Mouse (Mus musculus) liver (tissue): ENCODE measurements around the gene Tomm7.
A peak's percentile ranks its signal among the peaks of the same experiment; 100 is the strongest.
"Not testable (repeated sequence)": the region's sequence is repeated elsewhere in the genome, so short reads cannot be mapped to it uniquely, and the experiment has no call there.

Source experiments
- DNase-seq: peaks from one replicate; pipeline ENCODE4 v3.0.0-alpha.2; 2020; ENCODE audit warnings: mixed read lengths

Gene Tomm7

GRCm38 (mm10) chr5:23843674-23844530, at the start of gene Tomm7:
Gene Tomm7, minus strand, starts transcription at chr5:23844161.
- peak; percentile 98 for DNase-seq

- no peak for DNase-seq
Measured at GRCm38 (mm10) chr5:23893156-23893863, 49.3 kb upstream of the Tomm7 start.

GRCm38 (mm10) chr5:23890734-23891133, 46.8 kb upstream of the Tomm7 start:
- peak; percentile 86 for DNase-seq

GRCm38 (mm10) chr5:23889461-23889860, 45.5 kb upstream of the Tomm7 start:
- peak; percentile 60 for DNase-seq

GRCm38 (mm10) chr5:23887111-23887510, 43.1 kb upstream of the Tomm7 start:
- no peak for DNase-seq

GRCm38 (mm10) chr5:23874457-23874856, 30.5 kb upstream of the Tomm7 start:
- DNase-seq = no peak

- no peak for DNase-seq
Measured at GRCm38 (mm10) chr5:23872586-23872985, 28.6 kb upstream of the Tomm7 start.

- not testable (repeated sequence) for DNase-seq
Measured at GRCm38 (mm10) chr5:23871323-23871722, 27.4 kb upstream of the Tomm7 start.

GRCm38 (mm10) chr5:23865941-23866340, 22.0 kb upstream of the Tomm7 start:
- no peak for DNase-seq

- DNase-seq = no peak
Measured at GRCm38 (mm10) chr5:23864054-23864965, 20.3 kb upstream of the Tomm7 start.

GRCm38 (mm10) chr5:23863166-23864053, 19.4 kb upstream of the Tomm7 start:
- no peak for DNase-seq

GRCm38 (mm10) chr5:23862291-23862690, 18.3 kb upstream of the Tomm7 start:
- peak; percentile 29 for DNase-seq

GRCm38 (mm10) chr5:23861721-23862120, 17.8 kb upstream of the Tomm7 start:
- no peak for DNase-seq

GRCm38 (mm10) chr5:23859896-23860295, 15.9 kb upstream of the Tomm7 start:
- DNase-seq = no peak

- DNase-seq = no peak
Measured at GRCm38 (mm10) chr5:23859087-23859718, 15.2 kb upstream of the Tomm7 start.

GRCm38 (mm10) chr5:23858643-23859042, 14.7 kb upstream of the Tomm7 start:
- DNase-seq = peak; percentile 16

- DNase-seq = no peak
Measured at GRCm38 (mm10) chr5:23858001-23858400, 14.0 kb upstream of the Tomm7 start.

- no peak for DNase-seq
Measured at GRCm38 (mm10) chr5:23857189-23857588, 13.2 kb upstream of the Tomm7 start.

- no peak for DNase-seq
Measured at GRCm38 (mm10) chr5:23856164-23856563, 12.2 kb upstream of the Tomm7 start.

GRCm38 (mm10) chr5:23855484-23855883, 11.5 kb upstream of the Tomm7 start:
- no peak for DNase-seq

GRCm38 (mm10) chr5:23852916-23853315, 9.0 kb upstream of the Tomm7 start:
- peak; percentile 32 for DNase-seq
